Mouse (Mus musculus): ENCODE measurements around the gene Yars. TPM values are rescaled to one million over a fixed set of nuclear protein-coding genes. Genes with fewer than 3 reads are reported as not detected.

Yars gene
- polyA plus RNA-seq, 1 experiment: 28.2 TPM

- Histone ChIP-seq H3K4me3 (replicated peaks; ENCODE audit: control insufficient read depth, low read depth, low read length) (no peak overlapping the region), H3K27ac (ENCODE audit: control insufficient read depth, insufficient read depth, low read depth, low read length, poor library complexity) (no peak overlapping the region), H3K4me1 (ENCODE audit: control insufficient read depth, insufficient read depth, low read length) (no peaks in the 10 kb centered on the region)
- no peak for TF ChIP-seq POLR2A (IDR thresholded peaks at IDR 0.05; ENCODE audit: borderline replicate concordance, control insufficient read depth, low read depth, low read length)
- 86% methylated on average over 22 of the region's 22 CpGs for WGBS
Observed at GRCm38 (mm10) chr4:129227170-129227984, 37.8 kb downstream of the Yars start.

GRCm38 (mm10) chr4:129227985-129228381, 38.4 kb downstream of the Yars start:
- H3K27ac ChIP-seq (ENCODE audit: control insufficient read depth, insufficient read depth, low read depth, low read length, poor library complexity): no peak overlapping the region
- no peaks in the 10 kb centered on the region for H3K4me1 ChIP-seq (ENCODE audit: control insufficient read depth, insufficient read depth, low read length)
- no peak for TF ChIP-seq CTCF (IDR thresholded peaks at IDR 0.05; ENCODE audit: control insufficient read depth, insufficient read depth, low read length)
- no peak for TF ChIP-seq POLR2A (IDR thresholded peaks at IDR 0.05; ENCODE audit: borderline replicate concordance, control insufficient read depth, low read depth, low read length)
- H3K4me3 ChIP-seq (replicated peaks; ENCODE audit: control insufficient read depth, low read depth, low read length): no peak overlapping the region
- whole genome bisulfite sequencing: 71% methylated on average over 8 of the region's 8 CpGs

- 77% methylated on average over 8 of the region's 8 CpGs for WGBS
- Histone ChIP-seq H3K4me1 (ENCODE audit: control insufficient read depth, insufficient read depth, low read length) (no peaks in the 10 kb centered on the region), H3K27ac (ENCODE audit: control insufficient read depth, insufficient read depth, low read depth, low read length, poor library complexity) (no peak overlapping the region), H3K4me3 (replicated peaks; ENCODE audit: control insufficient read depth, low read depth, low read length) (no peak overlapping the region)
- TF ChIP-seq POLR2A (IDR thresholded peaks at IDR 0.05; ENCODE audit: borderline replicate concordance, control insufficient read depth, low read depth, low read length) (no peak), CTCF (IDR thresholded peaks at IDR 0.05; ENCODE audit: control insufficient read depth, insufficient read depth, low read length) (no peak)
Observed at GRCm38 (mm10) chr4:129230926-129231325, 41.4 kb downstream of the Yars start.

- TF ChIP-seq POLR2A (IDR thresholded peaks at IDR 0.05; ENCODE audit: borderline replicate concordance, control insufficient read depth, low read depth, low read length) (no peak), CTCF (IDR thresholded peaks at IDR 0.05; ENCODE audit: control insufficient read depth, insufficient read depth, low read length) (no peak)
- no peaks in the 10 kb centered on the region for H3K4me1 ChIP-seq (ENCODE audit: control insufficient read depth, insufficient read depth, low read length)
- H3K27ac ChIP-seq (ENCODE audit: control insufficient read depth, insufficient read depth, low read depth, low read length, poor library complexity): no peak overlapping the region
- WGBS: 80% methylated on average over 12 of the region's 12 CpGs
- H3K4me3 ChIP-seq (replicated peaks; ENCODE audit: control insufficient read depth, low read depth, low read length): no peak overlapping the region
Observed at GRCm38 (mm10) chr4:129231594-129232450, 42.3 kb downstream of the Yars start.

- no peaks in the 10 kb centered on the region for H3K4me1 ChIP-seq (ENCODE audit: control insufficient read depth, insufficient read depth, low read length)
- 89% methylated on average over 9 of the region's 9 CpGs for WGBS
- H3K4me3 ChIP-seq (replicated peaks; ENCODE audit: control insufficient read depth, low read depth, low read length): no peak overlapping the region
- TF ChIP-seq CTCF (IDR thresholded peaks at IDR 0.05; ENCODE audit: control insufficient read depth, insufficient read depth, low read length): no peak
- no peak for TF ChIP-seq POLR2A (IDR thresholded peaks at IDR 0.05; ENCODE audit: borderline replicate concordance, control insufficient read depth, low read depth, low read length)
- no peak overlapping the region for H3K27ac ChIP-seq (ENCODE audit: control insufficient read depth, insufficient read depth, low read depth, low read length, poor library complexity)
Observed at GRCm38 (mm10) chr4:129232561-129233360, 43.2 kb downstream of the Yars start.

- Histone ChIP-seq H3K4me3 (replicated peaks; ENCODE audit: control insufficient read depth, low read depth, low read length) (no peak overlapping the region), H3K4me1 (ENCODE audit: control insufficient read depth, insufficient read depth, low read length) (no peaks in the 10 kb centered on the region; the same call in 1 of the 2 replicates), H3K27ac (ENCODE audit: control insufficient read depth, insufficient read depth, low read depth, low read length, poor library complexity) (no peak overlapping the region)
- TF ChIP-seq CTCF (IDR thresholded peaks at IDR 0.05; ENCODE audit: control insufficient read depth, insufficient read depth, low read length): no peak
- TF ChIP-seq POLR2A (IDR thresholded peaks at IDR 0.05; ENCODE audit: borderline replicate concordance, control insufficient read depth, low read depth, low read length): no peak
- 16% methylated on average over 7 of the region's 7 CpGs for WGBS
Observed at GRCm38 (mm10) chr4:129234488-129234887, 44.9 kb downstream of the Yars start.

GRCm38 (mm10) chr4:129235147-129235546, 45.6 kb downstream of the Yars start:
- 55% methylated on average over 3 of the region's 3 CpGs for WGBS

More at GRCm38 (mm10) chr4:129235147-129235546, 45.6 kb downstream of the Yars start:
- H3K4me3 ChIP-seq (replicated peaks; ENCODE audit: control insufficient read depth, low read depth, low read length): no peak overlapping the region
- H3K4me1 ChIP-seq (ENCODE audit: control insufficient read depth, insufficient read depth, low read length): no peaks in the 10 kb centered on the region; the same call in 1 of the 2 replicates
- TF ChIP-seq POLR2A (IDR thresholded peaks at IDR 0.05; ENCODE audit: borderline replicate concordance, control insufficient read depth, low read depth, low read length): no peak
- TF ChIP-seq CTCF (IDR thresholded peaks at IDR 0.05; ENCODE audit: control insufficient read depth, insufficient read depth, low read length): no peak
- no peak overlapping the region for H3K27ac ChIP-seq (ENCODE audit: control insufficient read depth, insufficient read depth, low read depth, low read length, poor library complexity)

Measured in bone marrow, adult 2 months (tissue).